Mouse (Mus musculus) heart, adult 2 months (tissue): ENCODE results near the gene Snx21. TPM values are rescaled to one million over a fixed set of nuclear protein-coding genes. Genes with fewer than 3 reads are reported as not detected.

Source experiments
- DNase-seq, 2 experiments: peaks; one replicate each; pipeline ENCODE4 v3.0.0; 2021
- H3K27ac ChIP-seq: fragments of 200-600 bp; 2 replicates; pipeline ENCODE4 v1.8.1; 2022
- H3K27me3 ChIP-seq: fragments of 200-500 bp; 2 replicates; pipeline ENCODE4 v1.6.1; 2012; ENCODE audit warnings: mild to moderate bottlenecking, low read length, inconsistent platforms, mixed read lengths; ENCODE audit not compliant: control insufficient read depth, insufficient read depth
- H3K36me3 ChIP-seq: fragments of 200-500 bp; 2 replicates; pipeline ENCODE4 v1.6.1; 2012; ENCODE audit warnings: low read length, inconsistent platforms; ENCODE audit not compliant: control insufficient read depth, insufficient read depth
- H3K4me1 ChIP-seq: fragments of 200-500 bp; 2 replicates; pipeline ENCODE4 v1.6.1; 2011; ENCODE audit warnings: low read length; ENCODE audit not compliant: control insufficient read depth, insufficient read depth
- H3K4me3 ChIP-seq: fragments of 200-600 bp; 2 replicates; pipeline ENCODE4 v1.8.1; 2022
- H3K79me2 ChIP-seq: fragments of 200-500 bp; replicated peaks from 2 replicates; pipeline ENCODE4 v1.6.1; 2012; ENCODE audit warnings: mild to moderate bottlenecking, inconsistent platforms, low read length, moderate library complexity, mixed read lengths; ENCODE audit not compliant: control insufficient read depth, insufficient read depth
- H3K9ac ChIP-seq: fragments of 200-500 bp; 2 replicates; pipeline ENCODE4 v1.6.1; 2012; ENCODE audit warnings: low read depth, mild to moderate bottlenecking, control low read depth, inconsistent platforms, low read length, mixed read lengths
- CTCF ChIP-seq: fragments of 200-600 bp; IDR thresholded peaks from 2 replicates; pipeline ENCODE4 v1.8.1; 2022; ENCODE audit warnings: antibody characterized with exemption, mild to moderate bottlenecking, moderate library complexity
- EP300 ChIP-seq: fragments of 200-500 bp; IDR thresholded peaks from 2 replicates; pipeline ENCODE4 v1.6.1; 2011; ENCODE audit warnings: low read depth, low read length, control low read depth; ENCODE audit not compliant: insufficient read depth
- POLR2A ChIP-seq: fragments of 200-500 bp; IDR thresholded peaks from 2 replicates; pipeline ENCODE4 v1.6.1; 2011; ENCODE audit warnings: mild to moderate bottlenecking, low read depth, low read length, control low read depth; ENCODE audit not compliant: insufficient read depth
- WGBS: fragments of 180-500 bp; shearing (Covaris S2); methylation state at CpG from one replicate; pipeline ENCODE4 v1.1.7; 2018; 5-methylcytosine and 5-hydroxymethylcytosine counted together
- intact Hi-C: fragments of 180-260 bp; cut with DNase I; formaldehyde crosslinking; loops from one replicate; pipeline ENCODE4 v1.15.1; 2025
- polyA plus RNA-seq: library from polyadenylated mRNA; depleted of rRNA; stranded (reverse); fragments of >200 nt; gene quantifications from 2 replicates; pipeline ENCODE4 v1.2.3, GENCODE M21; 2012
- total RNA-seq, 2 experiments: library from RNA; stranded (reverse); gene quantifications; 2 replicates each; pipeline ENCODE4 v1.2.3; 2021

The Snx21 gene
- total and polyA plus RNA-seq, 3 experiments: 21.2 to 30.3 (median 29.0) TPM

DNA sequence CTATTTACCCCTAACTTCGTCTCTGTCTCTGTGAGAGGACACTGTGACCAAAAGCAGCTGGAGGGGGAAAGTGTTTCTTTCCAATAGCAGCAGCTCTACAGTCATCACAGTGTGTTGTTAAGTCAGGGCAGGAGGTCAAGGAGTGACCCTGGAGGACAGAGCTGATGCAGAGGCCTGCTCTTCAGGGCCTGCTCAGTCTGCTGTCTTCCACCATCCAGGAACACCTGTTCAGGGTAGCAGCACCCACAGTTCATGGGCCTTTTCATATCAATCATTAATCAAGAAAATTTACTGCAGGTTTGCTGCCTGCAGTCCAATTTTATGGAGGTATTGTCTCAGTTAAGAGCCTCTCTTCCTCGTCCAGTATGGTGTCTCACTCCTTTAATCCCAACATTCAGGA, 27.9 kb downstream of the Snx21 start:
- no peaks in the 10 kb centered on the region for H3K79me2 ChIP-seq
- H3K9ac ChIP-seq: no peak overlapping the region
- no peaks in the 10 kb centered on the region for H3K27me3 ChIP-seq
- no peak overlapping the region for H3K4me3 ChIP-seq
- H3K27ac ChIP-seq: no peak overlapping the region
- intact Hi-C loops: no loop called here
- DNase-seq: no peak
- no peaks in the 10 kb centered on the region for H3K36me3 ChIP-seq
- WGBS: 67% methylated on average over 2 of the region's 2 CpGs
- no peak for TF ChIP-seq EP300
- H3K4me1 ChIP-seq: no peaks in the 10 kb centered on the region

DNA sequence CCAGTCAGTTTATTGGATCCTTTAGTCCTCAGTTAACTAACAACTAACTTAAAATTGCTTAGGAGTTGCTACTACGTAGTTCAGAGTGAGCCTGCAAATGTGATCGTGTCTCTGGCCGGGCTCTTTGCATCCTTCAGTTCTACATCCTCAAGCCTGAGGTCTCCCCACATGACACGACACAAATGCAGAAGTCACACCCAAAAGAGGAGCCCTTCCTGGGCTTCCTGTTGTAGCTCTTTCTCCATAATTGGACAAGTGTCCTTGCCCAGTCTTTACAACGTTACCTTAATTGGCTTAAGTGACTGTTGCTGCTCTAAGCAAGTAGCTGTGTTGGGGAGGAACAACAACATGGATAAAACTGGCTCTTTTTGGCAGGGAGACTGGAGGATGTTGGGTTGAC, 29.7 kb downstream of the Snx21 start:
- no peak overlapping the region for H3K4me3 ChIP-seq
- H3K27ac ChIP-seq: no peak overlapping the region
- H3K9ac ChIP-seq: no peak overlapping the region
- no peak for TF ChIP-seq CTCF
- TF ChIP-seq POLR2A: no peak
- no peak for TF ChIP-seq EP300
- WGBS: 75% methylated on average over 5 of the region's 5 CpGs
- intact Hi-C loops: no loop called here
- no peak for DNase-seq
- H3K36me3 ChIP-seq: no peaks in the 10 kb centered on the region
- no peaks in the 10 kb centered on the region for H3K27me3 ChIP-seq
- H3K4me1 ChIP-seq: no peaks in the 10 kb centered on the region
- no peaks in the 10 kb centered on the region for H3K79me2 ChIP-seq

DNA sequence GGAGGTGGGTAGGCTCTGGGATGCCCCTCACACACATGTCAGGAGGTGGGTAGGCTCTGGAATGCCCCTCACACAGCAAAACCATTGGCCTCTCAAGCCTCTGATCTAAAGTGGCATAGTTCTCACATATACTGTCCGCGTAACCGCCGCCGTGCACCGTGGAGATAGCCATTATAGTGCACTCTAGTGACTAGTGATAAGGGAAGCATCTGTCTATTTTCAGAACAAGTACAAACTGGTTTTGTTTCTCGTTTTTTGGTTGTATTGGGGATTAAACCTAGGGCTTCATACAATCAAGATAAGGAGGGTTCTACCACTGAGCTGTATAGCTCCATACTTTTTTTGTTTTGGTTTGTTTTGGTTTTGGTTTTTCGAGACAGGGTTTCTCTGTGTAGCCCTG, 30.2 kb downstream of the Snx21 start:
- intact Hi-C loops: no loop called here
- no peaks in the 10 kb centered on the region for H3K4me1 ChIP-seq
- no peak overlapping the region for H3K4me3 ChIP-seq
- no peak for DNase-seq
- TF ChIP-seq POLR2A: no peak
- TF ChIP-seq CTCF: no peak
- no peak for TF ChIP-seq EP300
- no peaks in the 10 kb centered on the region for H3K27me3 ChIP-seq
- H3K79me2 ChIP-seq: no peaks in the 10 kb centered on the region
- H3K36me3 ChIP-seq: no peaks in the 10 kb centered on the region
- 82% methylated on average over 8 of the region's 8 CpGs for WGBS
- no peak overlapping the region for H3K9ac ChIP-seq
- H3K27ac ChIP-seq: no peak overlapping the region

DNA sequence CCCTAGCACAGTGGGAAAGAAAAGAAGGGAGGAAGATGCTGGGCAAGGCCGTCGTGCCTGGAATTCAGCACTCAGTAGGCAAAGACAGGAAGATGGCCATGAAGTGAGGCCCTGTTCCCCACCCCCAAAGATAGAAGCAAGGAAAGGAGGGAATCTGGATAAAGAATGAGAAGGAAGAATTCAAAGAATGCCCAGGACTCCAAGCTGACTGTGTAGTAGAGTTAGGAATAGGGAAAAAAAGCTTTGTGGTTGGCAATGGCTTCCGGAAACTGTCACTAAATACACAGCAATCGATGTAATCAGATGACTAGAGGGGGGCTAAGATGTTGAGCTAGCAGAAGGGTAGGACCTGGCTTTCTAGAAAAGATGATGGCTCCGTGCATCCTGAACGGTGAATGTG, 31.6 kb downstream of the Snx21 start:
- Histone ChIP-seq H3K9ac (no peak overlapping the region), H3K79me2 (no peaks in the 10 kb centered on the region), H3K36me3 (no peaks in the 10 kb centered on the region), H3K4me1 (no peaks in the 10 kb centered on the region), H3K4me3 (no peak overlapping the region), H3K27me3 (no peaks in the 10 kb centered on the region), H3K27ac (no peak overlapping the region)
- WGBS: 65% methylated on average over 6 of the region's 6 CpGs
- intact Hi-C loops: no loop called here
- TF ChIP-seq CTCF: no peak
- no peak for TF ChIP-seq EP300
- TF ChIP-seq POLR2A: no peak
- DNase-seq: no peak

DNA sequence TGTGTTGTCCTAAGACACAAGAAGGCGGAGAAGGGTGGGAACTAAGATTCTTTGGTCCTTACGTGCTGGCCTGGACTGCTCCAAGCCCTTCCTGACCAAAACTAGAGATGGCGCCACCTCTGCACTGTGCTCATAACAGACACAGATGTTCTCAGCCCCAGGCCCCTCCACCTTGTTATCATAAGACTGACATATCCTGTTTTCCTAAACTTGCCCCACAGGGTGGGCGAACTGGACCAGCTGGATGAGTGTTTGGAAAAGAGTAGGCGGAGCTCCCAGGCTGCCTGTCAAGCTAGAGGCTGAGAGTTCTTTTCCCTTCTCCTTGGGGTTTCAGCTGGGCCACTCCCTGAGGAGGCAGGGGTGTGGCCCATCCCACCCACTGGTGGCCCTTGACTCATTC, 32.1 kb downstream of the Snx21 start:
- no peaks in the 10 kb centered on the region for H3K79me2 ChIP-seq
- H3K4me3 ChIP-seq: no peak overlapping the region
- DNase-seq: no peak
- intact Hi-C loops: no loop called here
- no peak overlapping the region for H3K27ac ChIP-seq
- H3K9ac ChIP-seq: no peak overlapping the region
- H3K27me3 ChIP-seq: no peaks in the 10 kb centered on the region
- no peak for TF ChIP-seq CTCF
- no peak for TF ChIP-seq POLR2A
- TF ChIP-seq EP300: no peak
- H3K4me1 ChIP-seq: no peaks in the 10 kb centered on the region
- 65% methylated on average over 5 of the region's 5 CpGs for WGBS
- no peaks in the 10 kb centered on the region for H3K36me3 ChIP-seq

DNA sequence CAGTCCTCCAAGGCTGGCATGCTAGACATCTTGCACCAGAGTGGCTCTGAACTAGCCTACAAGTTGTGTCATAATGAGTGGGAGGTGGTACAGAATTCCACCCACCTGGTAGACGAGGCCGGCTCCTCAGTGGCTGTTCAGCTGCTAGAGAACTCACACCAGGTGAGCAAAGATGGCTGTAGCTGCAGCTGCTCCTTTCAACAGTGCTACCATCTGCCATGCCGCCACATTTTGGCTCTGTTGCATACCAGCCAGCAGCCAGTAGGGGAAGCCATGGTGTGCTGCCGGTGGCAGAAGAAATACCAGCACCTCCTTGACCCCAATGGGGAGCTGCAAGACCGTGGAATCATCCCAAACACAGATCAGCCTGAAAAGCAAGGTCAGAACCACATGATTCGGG, 35.4 kb downstream of the Snx21 start:
- Histone ChIP-seq H3K4me1 (no peaks in the 10 kb centered on the region; the same call in 1 of the 2 replicates), H3K4me3 (no peak overlapping the region), H3K27ac (no peak overlapping the region), H3K27me3 (no peaks in the 10 kb centered on the region), H3K36me3 (no peaks in the 10 kb centered on the region), H3K79me2 (no peaks in the 10 kb centered on the region), H3K9ac (no peak overlapping the region)
- intact Hi-C loops: no loop called here
- DNase-seq: no peak
- TF ChIP-seq POLR2A (no peak), CTCF (no peak), EP300 (no peak)
- 82% methylated on average over 6 of the region's 6 CpGs for WGBS
